Mouse (Mus musculus) thymus, adult 2 months (tissue): ENCODE results near the gene Prdm10.

Experiments used
- CTCF ChIP-seq: fragments of 200-500 bp; IDR thresholded peaks from 2 replicates; pipeline ENCODE4 v1.5.1; 2012; ENCODE audit warnings: mild to moderate bottlenecking, control low read depth, low read length, moderate library complexity, borderline replicate concordance; ENCODE audit not compliant: control insufficient read depth, poor library complexity, insufficient read depth; ENCODE audit errors: extremely low read depth
- POLR2A ChIP-seq: fragments of 200-500 bp; IDR thresholded peaks from 2 replicates; pipeline ENCODE4 v1.6.1; 2012; ENCODE audit warnings: mild to moderate bottlenecking, low read length, control low read depth, moderate library complexity; ENCODE audit not compliant: control insufficient read depth, poor library complexity, insufficient read depth; ENCODE audit errors: extremely low read depth

GRCm38 (mm10) chr9:31254697-31255004 lies 25.7 kb upstream of the Prdm10 start:
- TF ChIP-seq CTCF (no peak), POLR2A (no peak)
